Mouse (Mus musculus): ENCODE results near the gene Piezo1.

DNA sequence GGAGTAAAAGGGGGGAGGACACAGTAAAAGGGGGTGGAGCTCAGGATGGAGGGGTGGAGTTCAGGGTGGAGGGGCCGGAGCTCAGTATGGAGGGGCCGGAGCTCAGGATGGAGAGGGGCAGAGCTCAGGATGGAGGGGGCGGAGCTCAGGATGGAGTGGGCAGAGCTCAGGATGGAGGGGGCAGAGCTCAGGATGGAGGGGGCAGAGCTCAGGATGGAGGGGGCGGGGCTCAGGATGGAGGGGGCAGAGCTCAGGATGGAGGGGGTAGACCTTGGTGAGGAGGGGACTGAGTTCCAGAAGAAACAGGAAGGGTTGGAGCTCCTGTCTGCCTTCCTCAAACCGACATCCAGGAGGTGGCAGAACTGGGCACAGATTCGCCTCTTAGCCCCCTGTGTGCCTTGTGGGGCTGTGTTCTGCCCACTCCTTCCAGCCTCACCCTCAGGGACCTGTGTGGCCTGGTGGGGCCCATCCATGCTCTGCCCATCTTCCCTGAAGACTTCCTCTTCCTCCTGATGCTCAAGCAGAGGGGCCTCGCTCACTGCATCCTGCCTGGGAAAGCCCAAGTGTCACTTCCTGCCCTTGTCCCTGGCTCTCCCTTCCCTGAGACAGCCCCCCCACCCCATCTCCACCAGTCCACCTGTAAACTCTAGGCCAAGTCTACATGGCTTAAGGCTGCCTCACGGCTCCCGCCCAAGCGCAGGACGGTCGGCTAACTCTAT lies 54.0 kb downstream of the Piezo1 start:
- TF ChIP-seq POLR2A (IDR thresholded peaks at IDR 0.05; ENCODE audit: extremely low read depth, insufficient read depth, low read length) = no peak
- no peak for TF ChIP-seq CTCF (IDR thresholded peaks at IDR 0.05; ENCODE audit: extremely low read depth, insufficient read depth, low read length)
